Mouse (Mus musculus): ENCODE measurements around the gene 2410015M20Rik.
A peak's percentile ranks its signal among the peaks of the same experiment; 100 is the strongest.
"Not testable (repeated sequence)": the region's sequence is repeated elsewhere in the genome, so short reads cannot be mapped to it uniquely, and the experiment has no call there.

The 2410015M20Rik gene

GRCm38 (mm10) chr17:56613236-56613844, 3.8 kb upstream of the 2410015M20Rik start, which contains the start of gene Rpl36:
Gene Rpl36 (plus strand): TSS chr17:56613416.
- peak; percentile 78 for DNase-seq (ENCODE audit: low read depth)

GRCm38 (mm10) chr17:56612565-56612939, 3.0 kb upstream of the 2410015M20Rik start:
- not testable (repeated sequence) for DNase-seq (ENCODE audit: low read depth)

GRCm38 (mm10) chr17:56611861-56612564, 2.4 kb upstream of the 2410015M20Rik start:
- peak; percentile 71 for DNase-seq (ENCODE audit: low read depth)

- DNase-seq (ENCODE audit: low read depth), result no peak
These were observed 1.8 kb upstream of the 2410015M20Rik start for GRCm38 (mm10) chr17:56611323-56611722.

- no peak for DNase-seq (ENCODE audit: low read depth)
These were observed 872 bp downstream of the 2410015M20Rik start for GRCm38 (mm10) chr17:56608699-56609098.

- no peak for DNase-seq (ENCODE audit: low read depth)
These were observed 2.0 kb downstream of the 2410015M20Rik start for GRCm38 (mm10) chr17:56607521-56608062.

- DNase-seq (ENCODE audit: low read depth), result no peak
These were observed 4.1 kb downstream of the 2410015M20Rik start for GRCm38 (mm10) chr17:56605431-56605830.

- DNase-seq (ENCODE audit: low read depth), result no peak
These were observed 5.1 kb downstream of the 2410015M20Rik start for GRCm38 (mm10) chr17:56604422-56604821.

- DNase-seq (ENCODE audit: low read depth), result no peak
These were observed 5.5 kb downstream of the 2410015M20Rik start for GRCm38 (mm10) chr17:56604070-56604380.

GRCm38 (mm10) chr17:56603186-56604069, 6.1 kb downstream of the 2410015M20Rik start:
- no peak for DNase-seq (ENCODE audit: low read depth)

- no peak for DNase-seq (ENCODE audit: low read depth)
These were observed 15.9 kb downstream of the 2410015M20Rik start for GRCm38 (mm10) chr17:56593527-56594271.

GRCm38 (mm10) chr17:56592553-56592952, 17.0 kb downstream of the 2410015M20Rik start:
- no peak for DNase-seq (ENCODE audit: low read depth)

- no peak for DNase-seq (ENCODE audit: low read depth)
These were observed 20.6 kb downstream of the 2410015M20Rik start for GRCm38 (mm10) chr17:56588921-56589320.

GRCm38 (mm10) chr17:56587773-56588172, 21.8 kb downstream of the 2410015M20Rik start:
- no peak for DNase-seq (ENCODE audit: low read depth)

- DNase-seq (ENCODE audit: low read depth), result no peak
These were observed 24.3 kb downstream of the 2410015M20Rik start for GRCm38 (mm10) chr17:56585171-56585821.

GRCm38 (mm10) chr17:56584257-56585130, 25.1 kb downstream of the 2410015M20Rik start, which contains the start of the genes Safb2 and Safb:
Gene Safb2 (minus strand): TSS chr17:56584585.
Gene Safb (plus strand): TSS chr17:56584825.
- DNase-seq (ENCODE audit: low read depth), result peak; percentile 95

- DNase-seq (ENCODE audit: low read depth), result peak; percentile 30
These were observed 25.8 kb downstream of the 2410015M20Rik start for GRCm38 (mm10) chr17:56583611-56584256.

- no peak for DNase-seq (ENCODE audit: low read depth)
These were observed 26.5 kb downstream of the 2410015M20Rik start for GRCm38 (mm10) chr17:56583071-56583470.

- no peak for DNase-seq (ENCODE audit: low read depth)
These were observed 36.6 kb downstream of the 2410015M20Rik start for GRCm38 (mm10) chr17:56572939-56573338.
